Mouse (Mus musculus): ENCODE data around the gene Ager.

DNA sequence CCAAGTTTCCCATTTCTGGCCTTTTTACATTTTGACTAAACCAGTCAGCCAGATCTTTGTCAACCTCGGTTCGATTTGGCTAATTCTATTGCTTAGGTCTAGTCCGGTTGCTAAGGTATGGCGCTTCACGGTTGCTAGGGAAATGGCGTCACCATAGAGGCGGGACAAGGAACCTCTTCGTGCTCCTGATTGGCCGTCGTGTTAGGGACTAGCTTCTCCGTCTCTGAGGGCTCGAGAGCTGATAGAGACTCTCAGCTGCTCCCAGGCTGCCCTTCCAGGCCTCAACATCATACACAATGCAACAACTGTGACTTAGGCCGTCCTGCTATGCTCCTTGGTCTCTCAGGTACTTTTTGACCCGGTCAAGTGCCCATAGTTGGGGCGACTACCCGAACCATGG, 46.9 kb downstream of the Ager start, which contains the start of gene Fkbpl:
- no peak; the same call in 1 of the 2 replicates for TF ChIP-seq POLR2A (IDR thresholded peaks at IDR 0.05; ENCODE audit: low read depth, low read length)
- no peak for TF ChIP-seq CTCF (IDR thresholded peaks at IDR 0.05; ENCODE audit: extremely low read depth, insufficient read depth, insufficient read length, insufficient replicate concordance)
